Mouse (Mus musculus) heart, adult 2 months (tissue): Measurements from ENCODE around the gene Ahcyl2.

Source experiments
- CTCF ChIP-seq: fragments of 200-600 bp; IDR thresholded peaks from 2 replicates; pipeline ENCODE4 v1.8.1; 2022; ENCODE audit warnings: antibody characterized with exemption, mild to moderate bottlenecking, moderate library complexity
- EP300 ChIP-seq: fragments of 200-500 bp; IDR thresholded peaks from 2 replicates; pipeline ENCODE4 v1.6.1; 2011; ENCODE audit warnings: low read depth, low read length, control low read depth; ENCODE audit not compliant: insufficient read depth
- POLR2A ChIP-seq: fragments of 200-500 bp; IDR thresholded peaks from 2 replicates; pipeline ENCODE4 v1.6.1; 2011; ENCODE audit warnings: mild to moderate bottlenecking, low read depth, low read length, control low read depth; ENCODE audit not compliant: insufficient read depth

DNA sequence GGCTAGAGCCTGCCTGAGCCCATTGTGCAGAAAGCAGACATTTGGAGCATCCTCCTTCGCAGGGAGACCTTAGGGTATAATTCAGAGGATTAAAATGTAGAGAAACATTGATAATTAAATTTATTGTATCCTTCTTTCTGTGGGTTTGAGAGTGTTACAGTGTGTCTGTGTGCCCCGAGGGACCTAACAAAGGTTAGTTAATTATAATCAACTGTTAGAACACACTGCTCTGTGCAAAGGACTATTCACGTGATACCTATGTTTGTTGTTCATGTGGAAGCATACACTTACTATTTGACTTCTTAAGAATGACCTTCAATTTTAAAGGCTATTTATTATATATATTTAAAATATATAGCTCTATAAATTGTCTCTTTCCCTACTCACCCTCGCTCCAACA is 64.5 kb downstream of the Ahcyl2 start:
- TF ChIP-seq POLR2A (no peak), CTCF (no peak), EP300 (no peak)
